Mouse (Mus musculus) limb, embryonic 14.5 days (tissue): ENCODE data around the gene Uhrf2. TPM values are rescaled to one million over a fixed set of nuclear protein-coding genes. Genes with fewer than 3 reads are reported as not detected.
"Not testable (repeated sequence)": the region's sequence is repeated elsewhere in the genome, so short reads cannot be mapped to it uniquely, and the experiment has no call there.

Experiments used
- ATAC-seq: fragments of 200-750 bp; cut with Nextera tagmentation; 2 replicates; pipeline ENCODE4 v1.8.0; 2017; ENCODE audit warnings: low read depth, moderate number of reproducible peaks, moderate TSS enrichment; ENCODE audit not compliant: low FRiP score
- DNase-seq: peaks from one replicate; pipeline ENCODE4 v3.0.0-alpha.2; 2015; ENCODE audit warnings: low spot score
- H3K27ac ChIP-seq: fragments of 300-500 bp; sonication (generic); replicated peaks from 2 replicates; pipeline ENCODE4 v1.5.1; 2014; ENCODE audit warnings: low read depth, mild to moderate bottlenecking, low read length, moderate library complexity, mixed read lengths
- H3K27me3 ChIP-seq: fragments of 300-500 bp; sonication (generic); 2 replicates; pipeline ENCODE4 v1.6.1; 2014; ENCODE audit warnings: low read length, mixed read lengths; ENCODE audit not compliant: control insufficient read depth, insufficient read depth
- H3K36me3 ChIP-seq: fragments of 300-500 bp; sonication (generic); 2 replicates; pipeline ENCODE4 v1.6.1; 2014; ENCODE audit warnings: mild to moderate bottlenecking, low read length, moderate library complexity, mixed read lengths; ENCODE audit not compliant: control insufficient read depth, insufficient read depth
- H3K4me1 ChIP-seq: fragments of 300-500 bp; sonication (generic); 2 replicates; pipeline ENCODE4 v1.6.1; 2014; ENCODE audit warnings: antibody characterized with exemption, low read length, mixed read lengths; ENCODE audit not compliant: control insufficient read depth, insufficient read depth
- H3K4me2 ChIP-seq: fragments of 300-500 bp; sonication (generic); replicated peaks from 2 replicates; pipeline ENCODE4 v1.6.1; 2014; ENCODE audit warnings: low read depth, mild to moderate bottlenecking, low read length, moderate library complexity; ENCODE audit not compliant: severe bottlenecking
- H3K4me3 ChIP-seq: fragments of 300-500 bp; sonication (generic); replicated peaks from 2 replicates; pipeline ENCODE4 v1.5.1; 2014; ENCODE audit warnings: low read length
- H3K9ac ChIP-seq: fragments of 300-500 bp; sonication (generic); 2 replicates; pipeline ENCODE4 v1.6.1; 2014; ENCODE audit warnings: mild to moderate bottlenecking, low read depth, low read length, moderate library complexity; ENCODE audit not compliant: severe bottlenecking
- H3K9me3 ChIP-seq: fragments of 300-500 bp; sonication (generic); 2 replicates; pipeline ENCODE4 v1.6.1; 2016; ENCODE audit warnings: low read length; ENCODE audit not compliant: control insufficient read depth
- POLR2A ChIP-seq: fragments of 200-500 bp; IDR thresholded peaks from 2 replicates; pipeline ENCODE4 v1.8.0; 2012; ENCODE audit warnings: inconsistent platforms, mild to moderate bottlenecking, moderate library complexity, borderline replicate concordance; ENCODE audit not compliant: insufficient read depth, insufficient read length; ENCODE audit errors: extremely low read depth
- WGBS: fragments of 180-500 bp; shearing (Covaris S2); extraction: QIAGEN DNeasy Blood & Tissue Kit; methylation state at CpG from one replicate; pipeline ENCODE4 v1.1.7; 2014; 5-methylcytosine and 5-hydroxymethylcytosine counted together
- polyA plus RNA-seq, 2 experiments: library from polyadenylated mRNA; depleted of rRNA in 1 of 2; stranded (reverse) in 1 of 2; unstranded in 1 of 2; fragments of >200 nt; fragmentation: Nextera tagmentation in 1 of 2; extraction: Ambion mirVana in 1 of 2; gene quantifications; 2 replicates each; pipeline versions ENCODE4 v1.2.1 to v1.2.3; 2012 to 2014

The Uhrf2 gene
- polyA plus RNA-seq, 2 experiments = 65.2 to 129 TPM

- DNase-seq (no peak), ATAC-seq (no peak)
- H3K4me3 ChIP-seq = no peak overlapping the region
- no peaks in the 10 kb centered on the region for H3K27me3 ChIP-seq
- no peak for TF ChIP-seq POLR2A
- H3K27ac ChIP-seq = no peak overlapping the region
- H3K4me2 ChIP-seq = no peak overlapping the region
- 67% methylated on average over 6 of the region's 6 CpGs for WGBS
- no peaks in the 10 kb centered on the region for H3K4me1 ChIP-seq
- H3K36me3 ChIP-seq = no peaks in the 10 kb centered on the region
- no peak overlapping the region for H3K9ac ChIP-seq
- no peaks in the 10 kb centered on the region for H3K9me3 ChIP-seq
These were observed 14.2 kb upstream of the Uhrf2 start for GRCm38 (mm10) chr19:30016156-30016555.

DNA sequence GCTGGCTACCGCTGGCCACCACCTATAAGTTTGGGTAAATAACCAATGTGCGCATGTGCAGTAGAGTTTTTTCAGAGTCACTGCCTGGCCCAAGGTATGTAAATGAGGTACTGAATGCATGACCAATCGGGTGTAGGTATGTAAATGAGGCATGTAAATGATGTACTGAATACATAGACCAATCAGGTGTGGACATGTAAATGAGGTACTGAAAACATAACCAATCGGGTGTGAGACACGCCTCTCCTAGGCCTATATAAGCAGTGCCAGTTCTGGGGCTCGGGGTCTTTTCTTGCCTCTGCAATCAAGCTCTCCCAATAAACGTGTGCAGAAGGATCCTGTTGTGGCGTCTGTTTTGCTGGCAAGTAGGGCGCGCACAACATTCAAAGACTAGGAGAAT is 6.9 kb upstream of the Uhrf2 start:
- not testable (repeated sequence) for H3K9me3 ChIP-seq, H3K4me2 ChIP-seq, H3K27me3 ChIP-seq, ATAC-seq, H3K4me3 ChIP-seq, H3K9ac ChIP-seq, DNase-seq, H3K36me3 ChIP-seq, H3K27ac ChIP-seq, H3K4me1 ChIP-seq
- 91% methylated on average over 10 of the region's 10 CpGs for WGBS

DNA sequence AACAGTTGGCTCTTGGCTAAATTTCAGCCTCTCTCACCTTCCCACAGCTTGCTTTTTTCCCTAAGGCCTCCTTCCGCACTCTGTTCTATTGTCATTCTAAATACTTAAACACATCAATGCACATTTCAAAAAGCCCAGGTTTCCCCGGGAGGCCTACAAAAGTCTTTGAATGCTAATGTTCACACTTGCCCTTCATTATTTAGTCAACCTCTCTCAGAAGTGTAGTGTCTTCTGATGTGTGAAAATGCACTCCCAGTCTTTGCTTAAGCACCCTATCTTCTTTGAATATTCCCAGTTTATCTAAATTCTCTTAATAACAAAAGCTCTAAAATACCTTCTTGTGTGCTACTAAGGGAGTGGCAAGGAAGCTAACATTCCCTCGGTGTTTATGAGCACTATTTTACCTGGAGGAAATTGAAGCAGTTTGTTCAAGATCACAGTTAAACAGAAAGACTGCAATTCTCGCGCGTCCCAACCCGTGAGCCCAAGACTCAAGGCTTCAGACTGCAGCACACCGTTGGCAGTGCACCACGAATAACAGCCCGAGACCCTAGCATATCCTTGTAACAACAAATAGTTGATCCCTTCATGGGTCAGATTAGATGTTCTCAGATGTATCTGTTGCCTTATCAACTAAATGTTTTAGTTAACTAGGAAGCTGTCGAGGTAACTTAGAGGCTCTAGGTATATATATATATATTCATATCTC is 1.2 kb upstream of the Uhrf2 start:
- H3K36me3 ChIP-seq = peaks cover 4% of the 10 kb centered on the region; the same call in 1 of the 2 replicates
- H3K9ac ChIP-seq = no peak overlapping the region
- H3K27ac ChIP-seq = no peak overlapping the region
- no peaks in the 10 kb centered on the region for H3K27me3 ChIP-seq
- H3K4me2 ChIP-seq = peak overlapping the region; percentile 81
- DNase-seq = no peak
- ATAC-seq = no peak
- H3K4me1 ChIP-seq = peaks cover 19% of the 10 kb centered on the region
- H3K9me3 ChIP-seq = no peaks in the 10 kb centered on the region
- 40% methylated on average over 11 of the region's 11 CpGs for WGBS
- peak overlapping the region; percentile 100 for H3K4me3 ChIP-seq
- TF ChIP-seq POLR2A = no peak

- peak; percentile 23; the same call in 1 of the 2 replicates for ATAC-seq
These were observed 539 bp downstream of the Uhrf2 start for GRCm38 (mm10) chr19:30030636-30031467.

GRCm38 (mm10) chr19:30031468-30031931 is 1.2 kb downstream of the Uhrf2 start:
- no peak for ATAC-seq
- TF ChIP-seq POLR2A = no peak
- H3K27me3 ChIP-seq = no peaks in the 10 kb centered on the region
- no peaks in the 10 kb centered on the region for H3K9me3 ChIP-seq
- H3K36me3 ChIP-seq = peaks cover 4% of the 10 kb centered on the region; the same call in 1 of the 2 replicates
- peak overlapping the region; percentile 100 for H3K4me3 ChIP-seq
- DNase-seq = peak; percentile 74
- H3K9ac ChIP-seq = peak overlapping the region; percentile 99
- WGBS = under 1% methylated on average over 7 of the region's 7 CpGs
- H3K4me2 ChIP-seq = peak overlapping the region; percentile 81
- peak overlapping the region; percentile 96 for H3K27ac ChIP-seq
- H3K4me1 ChIP-seq = peaks cover 22% of the 10 kb centered on the region

More at GRCm38 (mm10) chr19:30030636-30031467, 539 bp downstream of the Uhrf2 start:
- under 1% methylated on average over 53 of the region's 92 CpGs for WGBS
- H3K4me3 ChIP-seq = peak overlapping the region; percentile 100
- H3K4me1 ChIP-seq = peaks cover 21% of the 10 kb centered on the region
- H3K9ac ChIP-seq = peak overlapping the region; percentile 99
- TF ChIP-seq POLR2A = no peak
- H3K27me3 ChIP-seq = no peaks in the 10 kb centered on the region
- H3K9me3 ChIP-seq = no peaks in the 10 kb centered on the region
- H3K36me3 ChIP-seq = peaks cover 4% of the 10 kb centered on the region; the same call in 1 of the 2 replicates
- peak; percentile 7 for DNase-seq
- H3K27ac ChIP-seq = peak overlapping the region; percentile 96
- H3K4me2 ChIP-seq = peak overlapping the region; percentile 81
